Mouse (Mus musculus) heart, embryonic 16.5 days (tissue): ENCODE data around the gene Olfr1423. TPM values are rescaled to one million over a fixed set of nuclear protein-coding genes. Genes with fewer than 3 reads are reported as not detected.

Source experiments
- ATAC-seq: fragments of 200-750 bp; cut with Nextera tagmentation; replicated peaks from 2 replicates; pipeline ENCODE4 v1.8.0; 2017; ENCODE audit warnings: moderate number of reproducible peaks; ENCODE audit not compliant: insufficient read depth, low FRiP score; ENCODE audit errors: extremely low read depth
- H3K27ac ChIP-seq: fragments of 300-500 bp; sonication (generic); 2 replicates; pipeline ENCODE4 v1.5.1; 2014; ENCODE audit warnings: mild to moderate bottlenecking, low read length, control low read depth, moderate library complexity
- H3K27me3 ChIP-seq: fragments of 300-500 bp; sonication (generic); 2 replicates; pipeline ENCODE4 v1.6.1; 2014; ENCODE audit warnings: low read length, mixed read lengths; ENCODE audit not compliant: control insufficient read depth, insufficient read depth
- H3K36me3 ChIP-seq: fragments of 300-500 bp; sonication (generic); 2 replicates; pipeline ENCODE4 v1.6.1; 2014; ENCODE audit not compliant: control insufficient read depth, insufficient read depth
- H3K4me1 ChIP-seq: fragments of 300-500 bp; sonication (generic); 2 replicates; pipeline ENCODE4 v1.6.1; 2014; ENCODE audit warnings: low read length, mixed read lengths; ENCODE audit not compliant: control insufficient read depth, insufficient read depth
- H3K4me2 ChIP-seq: fragments of 300-500 bp; sonication (generic); 2 replicates; pipeline ENCODE4 v1.6.1; 2014; ENCODE audit warnings: low read depth, mild to moderate bottlenecking, control low read depth, low read length
- H3K4me3 ChIP-seq: fragments of 300-500 bp; sonication (generic); 2 replicates; pipeline ENCODE4 v1.5.1; 2014; ENCODE audit warnings: mild to moderate bottlenecking, control low read depth, low read length
- H3K9ac ChIP-seq: fragments of 300-500 bp; sonication (generic); 2 replicates; pipeline ENCODE4 v1.6.1; 2014; ENCODE audit warnings: low read length, control low read depth
- H3K9me3 ChIP-seq: fragments of 300-500 bp; sonication (generic); replicated peaks from 2 replicates; pipeline ENCODE4 v1.6.1; 2016; ENCODE audit warnings: low read length; ENCODE audit not compliant: control insufficient read depth
- WGBS: fragments of 180-500 bp; shearing (Covaris S2); extraction: QIAGEN DNeasy Blood & Tissue Kit; methylation state at CpG from one replicate; pipeline ENCODE4 v1.1.7; 2014; 5-methylcytosine and 5-hydroxymethylcytosine counted together
- polyA plus RNA-seq: library from polyadenylated mRNA; unstranded; fragments of >200 nt; fragmentation: Nextera tagmentation; extraction: Ambion mirVana; gene quantifications from 2 replicates; pipeline ENCODE4 v1.2.1, GENCODE M21; 2015

The Olfr1423 gene
- polyA plus RNA-seq, 1 experiment from 2014 or later: not detected

DNA sequence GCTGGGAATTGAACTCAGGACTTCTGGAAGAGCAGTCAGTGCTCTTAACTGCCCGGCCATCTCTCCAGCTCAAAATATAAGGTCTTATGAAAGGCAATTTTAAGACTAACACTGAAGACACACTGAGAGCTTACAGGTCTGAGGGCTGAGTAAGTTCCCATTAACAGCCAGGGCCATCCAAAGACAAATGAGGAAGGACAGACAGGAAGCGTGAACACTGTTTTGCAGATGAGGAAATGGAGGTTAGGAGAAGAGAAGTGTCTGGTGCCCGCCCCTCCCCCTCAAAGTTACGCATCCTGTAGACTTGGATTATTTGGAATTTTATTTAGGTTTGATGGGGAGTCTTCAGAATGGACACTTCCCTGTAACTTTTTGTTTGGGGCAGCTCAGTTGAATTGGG, 17.0 kb downstream of the Olfr1423 start:
- ATAC-seq: no peak
- no peak overlapping the region for H3K9ac ChIP-seq
- 76% methylated on average over 4 of the region's 4 CpGs for WGBS

DNA sequence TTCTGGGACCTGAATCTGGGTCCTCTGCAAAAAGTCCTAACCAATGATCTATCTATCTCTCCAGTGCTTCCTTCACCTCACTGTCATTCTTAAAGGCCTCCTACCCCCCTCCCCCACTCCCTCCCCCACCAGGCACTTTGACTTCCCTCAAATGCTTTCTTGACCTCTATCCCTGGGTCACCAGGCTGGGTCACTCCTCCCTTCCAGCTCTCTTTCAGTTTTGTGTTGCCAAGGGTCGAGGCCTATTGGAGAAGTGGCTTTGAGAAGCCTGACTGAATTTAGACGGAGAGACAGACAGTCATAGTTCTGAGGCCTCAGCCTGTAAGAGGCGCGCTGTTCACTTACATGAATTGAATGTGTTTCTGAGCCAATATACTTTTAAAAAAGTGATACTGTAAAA, 24.9 kb downstream of the Olfr1423 start:
- H3K27ac ChIP-seq: no peak overlapping the region
- H3K27me3 ChIP-seq: no peaks in the 10 kb centered on the region
- no peak for ATAC-seq
- no peaks in the 10 kb centered on the region for H3K36me3 ChIP-seq
- H3K9ac ChIP-seq: no peak overlapping the region
- H3K4me2 ChIP-seq: no peak overlapping the region
- no peak overlapping the region for H3K4me3 ChIP-seq
- 0 out of 2 replicates have a peak, but pooled peaks cover 3% of the 10 kb centered on the region for H3K4me1 ChIP-seq
- WGBS: 83% methylated on average over 4 of the region's 4 CpGs
- H3K9me3 ChIP-seq: no peaks in the 10 kb centered on the region

More for the DNA sequence above, 17.0 kb downstream of the Olfr1423 start:
- no peaks in the 10 kb centered on the region for H3K27me3 ChIP-seq
- no peak overlapping the region for H3K4me3 ChIP-seq
- no peak overlapping the region for H3K4me2 ChIP-seq
- no peaks in the 10 kb centered on the region for H3K36me3 ChIP-seq
- H3K27ac ChIP-seq: no peak overlapping the region
- no peaks in the 10 kb centered on the region for H3K9me3 ChIP-seq
- H3K4me1 ChIP-seq: no peaks in the 10 kb centered on the region

DNA sequence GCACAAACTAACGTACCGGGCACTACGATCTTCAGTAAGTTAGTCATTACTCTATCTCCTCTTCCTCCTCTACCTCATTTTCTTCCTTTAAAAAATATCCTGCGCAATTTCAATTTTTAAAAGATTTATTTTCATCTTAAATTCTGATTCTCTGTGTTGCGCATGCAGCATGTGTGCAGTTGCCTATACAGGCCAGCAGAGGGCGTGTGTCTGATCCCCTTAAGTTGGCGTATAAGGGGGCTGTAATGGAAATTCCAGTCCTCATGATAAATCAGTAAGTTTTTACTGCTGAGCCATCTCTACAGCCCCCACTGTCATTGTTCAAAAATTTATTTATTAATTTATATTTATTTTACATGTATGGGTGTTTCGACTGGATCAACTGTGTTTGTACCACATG, 25.4 kb downstream of the Olfr1423 start:
- Histone ChIP-seq H3K36me3 (no peaks in the 10 kb centered on the region), H3K4me3 (no peak overlapping the region), H3K27ac (no peak overlapping the region), H3K4me2 (no peak overlapping the region), H3K9me3 (no peaks in the 10 kb centered on the region), H3K4me1 (0 out of 2 replicates have a peak, but pooled peaks cover 3% of the 10 kb centered on the region), H3K9ac (no peak overlapping the region), H3K27me3 (no peaks in the 10 kb centered on the region)
- 70% methylated on average over 8 of the region's 8 CpGs for WGBS
- no peak for ATAC-seq

DNA sequence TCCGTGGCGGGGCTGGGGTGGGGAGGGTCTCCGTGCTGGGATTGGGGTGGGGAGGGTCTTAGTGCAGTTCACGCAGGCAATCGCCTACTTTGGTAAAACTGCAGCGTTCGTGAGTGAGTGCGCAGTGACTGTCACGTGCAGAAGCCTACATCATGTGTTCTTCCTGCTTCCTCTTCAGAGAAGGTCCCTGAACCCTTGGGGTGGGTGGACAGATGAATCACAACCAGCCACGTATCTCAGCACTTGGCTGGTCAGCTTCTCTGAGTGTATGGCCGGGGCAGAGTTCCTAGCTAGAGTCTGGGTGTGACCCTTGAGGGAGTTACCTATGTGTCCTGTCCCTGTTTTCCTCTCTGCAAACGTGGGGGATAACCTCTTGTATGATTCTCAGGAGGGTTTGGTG, 27.9 kb downstream of the Olfr1423 start:
- peak overlapping the region; percentile 20; the same call in 1 of the 2 replicates for H3K27ac ChIP-seq
- H3K9ac ChIP-seq: peak overlapping the region; percentile 66
- ATAC-seq: no peak
- H3K27me3 ChIP-seq: no peaks in the 10 kb centered on the region
- H3K36me3 ChIP-seq: no peaks in the 10 kb centered on the region
- under 1% methylated on average over 12 of the region's 12 CpGs for WGBS
- H3K9me3 ChIP-seq: no peaks in the 10 kb centered on the region
- H3K4me3 ChIP-seq: peak overlapping the region; percentile 69
- peak overlapping the region; percentile 77 for H3K4me2 ChIP-seq
- 0 out of 2 replicates have a peak, but pooled peaks cover 3% of the 10 kb centered on the region for H3K4me1 ChIP-seq

DNA sequence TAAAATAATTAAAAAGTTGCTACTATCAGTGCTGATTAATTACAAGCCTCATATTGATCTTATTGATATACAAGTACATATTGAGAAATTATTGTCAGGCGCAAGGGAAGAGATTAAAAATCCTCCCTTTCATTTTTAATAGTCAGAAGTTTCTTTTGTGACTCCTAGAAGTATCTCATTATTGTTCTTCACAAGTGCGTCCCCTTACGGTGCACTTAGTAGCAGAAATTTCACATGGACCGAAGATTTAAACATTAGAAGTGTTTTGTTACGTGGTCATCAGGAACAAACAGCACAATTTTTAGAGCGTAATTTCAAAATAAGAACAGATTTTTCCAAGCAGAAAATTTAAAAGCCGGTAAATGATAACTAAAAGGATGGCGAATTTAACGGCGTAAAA, 28.5 kb downstream of the Olfr1423 start:
- Histone ChIP-seq H3K9me3 (no peaks in the 10 kb centered on the region), H3K27ac (peak overlapping the region; percentile 22; the same call in 1 of the 2 replicates), H3K27me3 (no peaks in the 10 kb centered on the region), H3K4me1 (0 out of 2 replicates have a peak, but pooled peaks cover 3% of the 10 kb centered on the region), H3K9ac (peak overlapping the region; percentile 66), H3K4me2 (peak overlapping the region; percentile 77), H3K4me3 (peak overlapping the region; percentile 69), H3K36me3 (no peaks in the 10 kb centered on the region)
- no peak for ATAC-seq
- under 1% methylated on average over 10 of the region's 10 CpGs for WGBS

DNA sequence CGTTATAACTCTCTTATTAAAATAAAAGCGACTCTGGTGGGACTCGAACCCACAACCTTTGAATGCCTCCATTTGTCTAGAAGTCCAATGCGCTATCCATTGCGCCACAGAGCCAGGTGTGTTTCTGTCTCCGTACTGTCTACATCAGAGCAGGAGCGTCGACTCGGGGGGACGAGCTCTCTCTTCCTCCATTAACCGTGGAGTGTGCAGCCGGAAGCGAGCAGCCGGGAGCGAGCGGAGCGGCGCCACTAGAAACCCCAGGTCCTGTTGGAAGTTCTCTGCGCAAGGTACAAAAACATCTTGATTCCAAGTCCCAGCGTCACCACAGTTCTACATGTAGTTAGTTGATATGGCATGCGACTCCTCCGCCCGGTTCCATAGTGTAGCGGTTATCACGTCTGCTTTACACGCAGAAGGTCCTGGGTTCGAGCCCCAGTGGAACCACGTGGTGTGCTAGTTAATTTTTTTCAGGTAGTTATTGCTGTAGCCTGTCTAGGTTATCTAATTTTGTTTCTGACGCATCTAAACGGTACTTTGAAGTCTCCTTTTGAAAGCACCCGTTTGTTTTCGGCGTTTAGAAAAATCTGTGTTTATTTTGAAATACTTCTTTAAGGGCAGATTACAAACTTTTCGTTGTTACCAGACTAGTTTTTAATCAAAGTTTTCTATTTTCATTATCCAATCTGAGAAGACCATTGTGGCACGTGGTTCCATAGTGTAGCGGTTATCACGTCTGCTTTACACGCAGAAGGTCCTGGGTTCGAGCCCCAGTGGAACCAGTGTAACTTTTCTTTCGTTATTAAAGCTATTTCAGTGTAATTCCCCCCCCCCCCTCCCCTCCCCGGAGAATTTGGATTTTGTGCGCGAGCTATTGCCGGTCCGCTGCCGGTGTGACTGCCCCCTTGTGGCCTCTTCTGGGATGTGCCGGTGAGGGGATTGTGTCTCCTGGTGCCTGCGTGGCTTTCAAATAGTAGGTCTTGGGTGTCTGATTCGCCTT, 29.3 kb downstream of the Olfr1423 start:
- peak overlapping the region; percentile 75 for H3K27ac ChIP-seq
- H3K27me3 ChIP-seq: no peaks in the 10 kb centered on the region
- peak overlapping the region; percentile 77 for H3K4me2 ChIP-seq
- peak; percentile 81 for ATAC-seq
- peaks cover 9% of the 10 kb centered on the region for H3K4me1 ChIP-seq
- H3K9ac ChIP-seq: peak overlapping the region; percentile 71
- under 1% methylated on average over 49 of the region's 49 CpGs for WGBS
- no peaks in the 10 kb centered on the region for H3K36me3 ChIP-seq
- H3K9me3 ChIP-seq: no peaks in the 10 kb centered on the region
- peak overlapping the region; percentile 69 for H3K4me3 ChIP-seq

DNA sequence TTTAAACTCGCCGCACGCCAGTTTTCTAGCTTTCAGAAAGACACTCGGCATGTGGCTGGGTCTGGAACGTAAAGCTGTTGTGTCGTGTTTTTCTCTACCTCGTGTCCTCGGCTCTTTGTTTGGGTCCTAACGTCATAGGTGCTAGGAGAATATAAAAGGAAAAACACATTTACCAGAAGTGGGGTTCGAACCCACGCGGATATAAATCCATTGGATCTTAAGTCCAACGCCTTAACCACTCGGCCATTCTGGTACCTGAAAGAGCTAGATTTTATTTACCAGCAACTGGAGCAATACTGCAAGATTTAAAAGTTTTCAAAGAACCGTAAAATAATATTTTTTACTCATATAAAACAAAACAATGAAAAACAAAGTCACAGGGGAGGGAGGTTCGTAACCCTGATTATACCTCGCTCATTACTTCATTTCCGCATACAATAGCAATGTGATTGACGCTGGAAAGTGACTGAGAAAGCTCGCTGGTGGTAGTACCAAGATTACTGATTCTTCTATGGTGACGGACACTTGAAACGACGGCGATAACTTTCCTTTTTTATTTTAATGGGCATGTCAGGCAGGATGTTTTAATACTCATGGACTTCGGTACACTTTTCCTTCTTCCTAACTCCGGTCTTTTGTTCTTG, 30.1 kb downstream of the Olfr1423 start:
- Histone ChIP-seq H3K4me3 (peak overlapping the region; percentile 69), H3K9me3 (no peaks in the 10 kb centered on the region), H3K9ac (peak overlapping the region; percentile 78), H3K4me2 (peak overlapping the region; percentile 77), H3K27me3 (no peaks in the 10 kb centered on the region), H3K27ac (peak overlapping the region; percentile 75), H3K4me1 (peaks cover 9% of the 10 kb centered on the region), H3K36me3 (no peaks in the 10 kb centered on the region)
- WGBS: under 1% methylated on average over 26 of the region's 26 CpGs
- peak; percentile 39 for ATAC-seq

DNA sequence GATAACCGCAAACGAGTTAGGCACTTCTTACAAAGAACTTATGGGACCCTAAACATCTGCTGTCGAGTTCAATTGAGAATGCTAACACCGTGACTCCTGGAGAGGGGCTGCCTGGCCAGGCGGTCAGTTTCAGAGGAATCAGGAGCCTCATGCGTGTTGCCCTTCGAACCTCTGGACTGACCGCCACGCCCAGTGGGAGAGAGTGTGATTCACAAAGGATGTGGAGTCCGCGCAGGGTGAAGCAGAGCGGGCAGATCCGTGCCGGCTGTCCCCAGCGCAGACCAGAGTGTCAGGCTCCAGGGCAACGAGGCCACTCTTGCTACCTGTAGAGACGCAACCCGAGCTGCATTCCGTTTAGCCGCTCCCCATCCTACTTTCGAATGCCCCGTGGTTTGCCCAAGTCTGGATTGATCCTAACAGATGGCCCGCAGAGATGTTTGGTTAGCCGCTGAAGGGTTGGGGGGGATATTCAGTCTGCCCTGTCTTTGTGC, 30.8 kb downstream of the Olfr1423 start:
- ATAC-seq: peak; percentile 18; the same call in 1 of the 2 replicates
- no peaks in the 10 kb centered on the region for H3K27me3 ChIP-seq
- H3K9me3 ChIP-seq: no peaks in the 10 kb centered on the region
- H3K4me3 ChIP-seq: peak overlapping the region; percentile 69
- H3K9ac ChIP-seq: peak overlapping the region; percentile 78
- WGBS: under 1% methylated on average over 24 of the region's 24 CpGs
- H3K36me3 ChIP-seq: no peaks in the 10 kb centered on the region
- peak overlapping the region; percentile 75 for H3K27ac ChIP-seq
- peak overlapping the region; percentile 77 for H3K4me2 ChIP-seq
- H3K4me1 ChIP-seq: peaks cover 9% of the 10 kb centered on the region
